Mouse (Mus musculus): ENCODE data around the gene Cd164l2.

Cd164l2 gene

DNA sequence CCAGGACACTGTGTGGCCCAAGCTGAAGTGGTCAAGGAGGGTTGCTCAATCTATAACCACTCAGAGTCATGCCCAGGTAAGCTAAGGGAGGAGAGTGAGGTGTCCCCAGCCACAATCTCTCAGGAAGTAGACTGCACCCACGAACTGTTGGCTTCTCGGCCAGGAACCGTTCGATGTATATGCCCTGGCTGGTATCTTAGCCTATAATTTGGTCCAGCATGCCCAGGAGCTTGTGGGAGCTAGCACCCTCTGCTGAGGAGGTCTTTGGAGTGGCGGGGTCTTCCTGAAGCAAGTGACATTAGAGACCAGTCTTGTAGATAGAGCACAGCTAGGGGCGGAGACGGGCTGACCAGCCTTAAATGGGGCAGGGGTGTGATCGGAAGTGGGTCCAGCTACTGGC lies 9.8 kb downstream of the Cd164l2 start:
- DNase-seq (ENCODE audit: low read depth), result no peak

DNA sequence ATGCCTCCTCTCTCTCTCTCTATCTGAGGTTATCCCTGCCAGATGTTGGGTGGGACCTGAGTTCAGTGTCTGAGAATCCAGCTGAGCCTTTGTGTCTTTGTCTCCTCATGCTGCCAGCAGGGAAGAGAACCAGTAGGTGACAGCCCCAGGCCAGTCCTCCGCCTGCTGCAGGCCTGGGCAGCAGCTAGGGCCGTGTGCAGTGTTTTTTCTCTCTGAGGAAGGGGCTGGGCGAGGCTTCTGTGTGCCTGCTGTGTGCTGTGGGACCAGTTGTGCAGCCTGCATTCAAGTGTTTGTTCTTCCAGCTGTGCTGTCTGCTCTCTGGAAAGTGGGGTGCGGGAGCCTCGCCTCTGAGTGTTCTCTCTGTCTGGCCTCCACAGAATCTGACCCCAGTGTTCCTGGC lies 11.9 kb downstream of the Cd164l2 start:
- no peak for DNase-seq (ENCODE audit: low read depth)

DNA sequence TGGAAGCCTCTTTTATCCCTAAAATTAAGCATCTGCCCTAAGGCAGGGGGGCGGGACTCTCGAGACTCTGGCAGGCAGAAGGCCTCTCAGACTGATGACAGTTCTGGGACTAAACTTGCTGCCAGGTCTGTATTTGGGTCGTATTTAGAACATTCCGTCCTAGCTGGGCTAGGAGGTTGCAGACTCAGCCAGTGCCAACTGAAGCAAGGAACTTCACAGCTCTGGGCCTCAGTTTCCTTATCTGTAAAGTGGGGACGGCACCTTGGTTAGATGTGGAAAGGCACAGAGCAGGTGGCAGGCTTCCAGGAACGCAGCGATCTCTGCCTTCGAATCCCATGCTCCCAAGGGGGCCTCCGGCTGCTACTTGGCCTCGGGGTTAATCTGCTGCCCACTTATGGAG lies 14.1 kb downstream of the Cd164l2 start:
- DNase-seq (ENCODE audit: low read depth), result no peak

DNA sequence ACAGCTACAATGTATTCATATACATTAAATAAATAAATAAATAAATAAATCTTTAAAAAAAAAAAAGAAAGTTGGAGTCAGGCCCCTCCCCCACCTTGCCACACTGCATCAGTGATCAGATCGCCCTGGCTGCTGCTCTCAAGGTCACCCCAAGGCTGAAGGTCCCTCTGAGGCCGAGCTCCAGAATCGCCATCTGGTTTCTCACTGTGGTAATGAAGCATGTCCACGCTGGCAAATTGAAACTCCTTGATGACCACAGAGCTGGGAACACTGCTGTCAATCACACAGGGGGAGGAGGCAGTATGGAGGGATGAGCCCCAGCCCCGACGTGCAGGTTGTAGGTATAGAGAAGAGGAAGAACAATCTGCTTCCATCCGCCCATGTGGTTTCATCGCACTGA lies 15.7 kb downstream of the Cd164l2 start:
- DNase-seq (ENCODE audit: low read depth), result no peak

DNA sequence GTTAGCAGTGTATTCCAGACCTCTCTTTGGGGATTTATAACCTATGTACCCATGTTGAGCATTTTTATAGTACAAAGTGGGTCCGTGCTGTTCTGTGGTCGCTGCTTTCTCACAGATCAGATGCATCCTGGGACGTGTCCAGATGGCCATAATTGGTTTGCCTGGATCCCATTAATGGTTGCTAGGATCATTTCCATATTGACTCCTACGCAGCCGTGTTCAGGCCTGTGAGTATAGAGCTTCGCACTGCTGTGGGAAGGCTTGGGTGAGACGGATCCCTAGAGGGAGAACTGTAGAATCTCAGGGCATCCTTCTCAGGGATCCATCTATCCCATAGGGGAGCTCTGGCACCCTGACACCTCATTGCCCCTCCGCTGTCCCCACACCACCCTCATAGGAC lies 17.7 kb downstream of the Cd164l2 start:
- DNase-seq (ENCODE audit: low read depth), result no peak

DNA sequence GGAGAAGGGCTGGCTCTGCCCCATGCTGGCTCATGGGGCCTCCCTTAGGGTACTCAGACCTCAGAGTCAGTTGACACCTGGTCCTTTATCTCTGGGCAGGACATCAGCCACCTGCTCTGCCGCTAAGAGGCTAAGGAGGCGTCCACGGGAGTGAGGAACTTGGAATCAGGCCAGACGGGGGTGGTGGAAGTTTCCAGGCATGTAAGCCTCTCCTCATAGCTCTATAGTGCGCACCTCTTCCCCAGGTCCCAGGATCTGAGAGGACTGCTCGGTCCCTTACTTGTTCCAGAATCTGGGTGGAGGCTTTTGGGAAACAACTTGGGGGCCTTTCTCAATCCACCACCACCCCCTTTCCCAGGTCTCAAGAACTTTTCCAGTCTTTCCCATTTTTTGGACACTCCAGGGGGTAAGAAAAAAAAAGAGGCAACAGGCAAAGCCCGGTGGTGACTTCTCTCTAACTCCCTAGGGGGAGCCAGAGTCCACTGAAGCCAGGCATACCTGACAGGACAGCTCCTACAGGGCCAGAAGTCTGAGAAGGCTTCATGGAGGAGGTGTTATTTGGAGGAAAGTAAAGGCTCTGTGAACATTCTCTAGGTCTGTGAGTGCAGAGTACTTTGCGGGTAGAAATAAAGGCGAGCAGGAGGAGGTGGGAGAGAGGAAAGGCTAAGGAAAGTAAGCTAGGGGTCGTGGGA lies 21.5 kb downstream of the Cd164l2 start:
- no peak for DNase-seq (ENCODE audit: low read depth)

DNA sequence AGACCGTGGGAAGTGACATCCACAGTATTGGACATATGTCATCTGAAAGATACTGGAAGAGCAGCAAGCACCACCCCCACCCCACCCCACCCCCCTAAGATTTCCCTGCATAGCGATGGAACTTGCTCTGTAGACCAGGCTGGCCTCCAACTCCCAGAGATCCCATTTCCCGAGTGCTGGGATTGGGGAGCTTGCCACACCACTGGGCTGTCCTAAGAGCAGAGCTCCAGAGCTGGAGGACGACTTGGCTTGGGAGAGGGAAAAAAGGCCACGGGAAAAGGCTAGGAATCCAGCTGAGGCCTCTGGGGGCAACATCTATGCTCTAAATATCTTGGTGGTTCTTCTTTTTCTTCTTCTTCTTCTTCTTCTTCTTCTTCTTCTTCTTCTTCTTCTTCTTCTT lies 22.8 kb downstream of the Cd164l2 start:
- DNase-seq (ENCODE audit: low read depth), result no peak

DNA sequence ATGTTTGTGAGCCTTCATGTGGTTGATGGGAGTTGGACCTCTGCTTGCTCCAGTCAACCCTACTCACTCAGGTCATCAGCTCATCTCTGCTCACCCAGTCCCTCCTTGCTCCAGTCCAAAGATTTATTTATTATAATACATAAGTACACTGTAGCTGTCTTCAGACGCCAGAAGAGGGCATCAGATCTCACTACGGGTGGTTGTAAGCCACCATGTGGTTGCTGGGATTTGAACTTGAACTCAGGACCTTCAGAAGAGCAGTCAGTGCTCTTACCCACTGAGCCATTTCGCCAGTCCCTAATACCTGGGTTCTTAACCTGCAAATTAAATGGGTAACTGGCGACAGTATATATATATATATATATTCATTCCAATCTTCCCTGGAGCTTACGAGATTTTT lies 23.5 kb downstream of the Cd164l2 start:
- no peak for DNase-seq (ENCODE audit: low read depth)

DNA sequence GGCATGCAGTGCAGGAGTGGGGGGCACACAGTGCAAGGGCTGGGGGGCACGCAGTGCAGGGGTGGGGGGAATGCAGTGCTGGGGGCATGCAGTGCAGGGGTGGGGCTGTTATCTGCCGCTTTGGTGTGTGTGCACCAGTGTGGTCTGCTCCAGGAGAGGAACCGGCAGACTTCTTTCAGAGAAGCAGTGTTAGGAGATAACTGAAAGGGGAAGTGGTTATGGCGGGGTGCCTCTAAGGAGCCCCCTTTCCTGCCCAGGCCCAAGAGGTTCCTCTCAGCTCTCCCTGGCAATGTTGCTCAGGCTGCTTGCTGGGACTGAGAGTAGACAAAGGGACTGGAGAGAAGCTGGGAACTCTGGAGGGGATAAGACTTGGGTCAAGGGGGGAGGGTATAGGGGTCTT lies 26.0 kb downstream of the Cd164l2 start:
- DNase-seq (ENCODE audit: low read depth), result no peak

DNA sequence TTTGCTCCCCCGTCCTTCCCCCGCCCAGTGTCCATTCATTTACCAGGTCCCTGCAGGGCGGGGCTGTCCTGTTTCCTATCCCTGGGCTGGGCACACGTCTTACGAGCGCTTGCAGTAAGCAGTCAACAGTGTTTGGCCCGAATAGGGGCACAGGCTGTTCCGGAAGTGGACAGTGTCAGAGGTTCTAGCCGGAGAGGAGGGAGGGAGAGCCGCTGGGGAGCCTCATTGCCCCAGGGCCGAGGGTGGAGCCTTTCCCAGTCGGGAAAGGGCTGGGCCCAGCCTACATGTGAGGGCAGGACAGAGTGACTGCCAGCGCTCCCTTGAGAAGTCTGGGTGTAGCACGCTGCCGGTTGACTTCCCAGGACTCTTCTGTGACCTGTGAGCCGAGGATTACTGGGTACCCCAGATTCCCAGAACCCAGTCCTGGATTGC lies 28.6 kb downstream of the Cd164l2 start, which contains the start of gene Map3k6:
TSS of gene Map3k6 (plus strand) at position 329 of the 432 bp plus-strand sequence.
- DNase-seq (ENCODE audit: low read depth), result peak; percentile 40

DNA sequence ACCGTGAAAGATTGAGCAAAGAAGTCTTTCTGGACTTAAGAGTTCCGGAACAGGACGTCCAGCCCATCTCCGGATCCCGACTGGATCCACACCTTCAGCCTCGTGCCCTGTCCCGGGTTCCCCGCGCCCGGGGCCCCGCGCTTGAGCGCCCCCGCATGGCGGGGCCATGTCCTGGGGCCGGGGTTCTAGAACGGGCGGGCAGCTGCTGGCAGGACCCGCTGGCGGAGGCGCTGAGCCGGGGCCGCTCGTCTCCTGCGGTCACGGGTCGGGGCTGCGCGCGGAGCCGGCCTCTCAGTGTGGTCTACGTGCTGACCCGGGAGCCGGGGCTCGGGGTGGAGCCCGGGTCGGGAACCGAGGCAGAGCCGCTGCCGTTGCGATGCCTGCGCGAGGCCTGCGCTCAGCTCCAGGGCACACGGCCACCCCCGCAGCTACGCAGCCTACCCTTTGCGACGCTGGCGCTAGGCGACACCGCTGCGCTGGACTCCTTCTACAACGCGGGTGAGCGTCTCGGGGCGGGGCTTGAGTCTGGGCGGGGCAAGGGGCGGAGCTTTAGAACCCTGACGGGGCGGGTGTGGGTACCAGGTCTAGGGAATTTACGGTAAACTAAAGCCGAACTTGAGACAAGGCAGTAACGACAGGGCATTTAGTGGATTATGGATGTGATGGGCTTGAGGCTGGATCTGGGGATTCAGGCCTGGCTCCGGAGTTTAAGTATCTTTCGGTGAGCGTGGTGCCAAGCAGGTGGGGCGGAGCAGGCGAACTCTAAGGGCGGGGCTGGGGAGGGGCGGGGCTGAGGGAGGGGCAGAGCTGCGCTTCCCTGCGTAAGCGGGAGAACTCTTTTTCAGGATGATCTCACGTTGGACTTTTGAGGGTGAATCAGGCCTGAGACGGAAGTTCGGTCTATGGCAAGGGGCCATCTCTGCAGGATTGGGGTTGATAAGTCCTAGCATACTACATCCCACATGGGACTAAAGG lies 29.3 kb downstream of the Cd164l2 start:
- DNase-seq (ENCODE audit: low read depth), result peak; percentile 66

DNA sequence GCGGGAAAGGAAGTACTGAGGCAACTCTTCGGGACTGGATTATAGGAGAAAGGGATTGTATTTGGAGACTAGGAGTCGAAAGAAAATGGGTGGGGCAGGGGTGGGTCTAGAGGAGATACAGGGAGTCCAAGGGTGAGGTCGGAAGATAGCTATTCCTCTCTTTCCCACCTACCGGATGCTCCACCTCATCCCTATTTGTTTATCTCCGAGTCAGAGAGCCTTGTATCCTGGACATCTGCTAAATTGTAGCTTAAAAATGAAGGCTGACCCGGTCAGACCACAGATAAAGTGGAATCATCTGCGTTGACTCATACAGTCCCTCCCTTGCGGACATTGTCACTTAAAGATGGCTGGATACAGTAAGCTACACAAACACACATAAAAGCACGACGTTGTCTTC lies 30.0 kb downstream of the Cd164l2 start:
- no peak for DNase-seq (ENCODE audit: low read depth)

DNA sequence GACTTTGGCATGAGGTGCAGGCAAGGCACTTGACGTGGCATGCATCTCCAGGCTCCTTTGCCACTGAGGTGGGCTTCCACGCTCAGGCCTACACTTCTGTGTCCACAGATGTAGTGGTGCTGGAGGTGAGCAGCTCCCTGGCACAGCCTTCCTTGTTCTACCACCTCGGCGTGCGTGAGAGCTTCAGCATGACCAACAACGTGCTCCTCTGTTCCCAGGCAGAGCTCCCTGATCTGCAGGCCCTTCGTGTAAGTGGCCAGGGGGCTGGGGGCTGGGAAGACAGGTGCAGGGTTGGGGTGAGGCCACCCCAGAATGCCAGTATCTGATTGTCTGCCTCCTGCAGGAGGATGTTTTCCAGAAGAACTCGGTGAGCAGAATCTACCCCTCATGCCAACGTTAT lies 30.8 kb downstream of the Cd164l2 start:
- DNase-seq (ENCODE audit: low read depth), result no peak

DNA sequence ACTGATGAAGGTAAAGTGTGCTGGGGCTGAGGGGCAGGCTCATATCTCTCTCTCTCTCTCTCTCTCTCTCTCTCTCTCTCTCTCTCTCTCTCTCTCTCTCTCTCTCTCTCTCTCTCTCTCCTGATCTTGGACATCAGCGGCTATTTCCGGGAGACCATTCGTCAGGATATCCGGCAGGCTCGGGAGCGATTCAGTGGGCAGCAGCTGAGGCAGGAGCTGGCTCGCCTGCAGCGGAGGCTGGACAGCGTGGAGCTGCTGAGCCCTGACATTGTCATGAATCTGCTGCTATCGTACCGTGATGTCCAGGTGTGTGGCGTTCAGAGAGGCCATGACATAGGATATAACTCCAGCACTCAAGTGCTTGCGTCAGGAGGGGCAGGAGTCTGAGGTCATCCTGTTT lies 31.6 kb downstream of the Cd164l2 start:
- no peak for DNase-seq (ENCODE audit: low read depth)

DNA sequence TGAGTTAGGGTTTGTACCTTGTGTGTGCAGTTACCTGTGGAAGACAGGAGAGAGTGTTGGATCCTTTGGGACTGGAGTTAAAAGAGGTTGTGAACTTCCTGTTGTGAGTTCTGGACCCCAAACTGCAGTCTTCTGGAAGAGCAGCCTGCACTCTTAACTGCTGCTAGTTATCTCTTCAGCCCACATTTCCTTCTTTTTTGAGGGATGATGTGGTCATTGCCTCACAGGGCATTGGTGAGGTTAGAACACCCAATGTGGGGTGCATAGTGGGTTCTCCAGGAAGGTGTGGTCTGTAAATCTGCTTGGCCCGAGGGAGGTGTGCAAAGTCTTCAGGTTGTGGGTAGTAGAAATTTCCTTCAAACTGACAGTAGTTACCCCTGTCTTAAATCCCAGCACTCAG lies 32.4 kb downstream of the Cd164l2 start:
- DNase-seq (ENCODE audit: low read depth), result no peak

DNA sequence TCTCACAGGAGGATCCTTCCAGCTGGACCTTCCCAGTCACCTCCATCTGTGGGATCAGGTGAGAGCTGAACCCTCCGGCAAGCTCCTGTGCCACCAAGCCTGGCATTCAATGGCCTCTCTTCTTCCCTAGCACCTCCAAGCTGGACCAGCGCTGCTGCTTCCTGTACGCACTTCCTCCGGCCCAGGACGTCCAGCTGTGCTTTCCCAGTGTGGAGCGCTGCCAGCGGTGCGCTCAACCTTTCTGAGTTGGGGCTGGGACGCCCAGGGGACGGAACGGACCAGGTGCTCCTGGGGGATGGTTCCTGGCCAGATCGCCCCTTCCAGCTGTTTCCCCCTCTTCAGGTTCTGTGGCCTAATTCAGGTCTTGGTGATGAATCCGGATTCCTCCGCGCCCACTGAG lies 35.1 kb downstream of the Cd164l2 start:
- no peak for DNase-seq (ENCODE audit: low read depth)

DNA sequence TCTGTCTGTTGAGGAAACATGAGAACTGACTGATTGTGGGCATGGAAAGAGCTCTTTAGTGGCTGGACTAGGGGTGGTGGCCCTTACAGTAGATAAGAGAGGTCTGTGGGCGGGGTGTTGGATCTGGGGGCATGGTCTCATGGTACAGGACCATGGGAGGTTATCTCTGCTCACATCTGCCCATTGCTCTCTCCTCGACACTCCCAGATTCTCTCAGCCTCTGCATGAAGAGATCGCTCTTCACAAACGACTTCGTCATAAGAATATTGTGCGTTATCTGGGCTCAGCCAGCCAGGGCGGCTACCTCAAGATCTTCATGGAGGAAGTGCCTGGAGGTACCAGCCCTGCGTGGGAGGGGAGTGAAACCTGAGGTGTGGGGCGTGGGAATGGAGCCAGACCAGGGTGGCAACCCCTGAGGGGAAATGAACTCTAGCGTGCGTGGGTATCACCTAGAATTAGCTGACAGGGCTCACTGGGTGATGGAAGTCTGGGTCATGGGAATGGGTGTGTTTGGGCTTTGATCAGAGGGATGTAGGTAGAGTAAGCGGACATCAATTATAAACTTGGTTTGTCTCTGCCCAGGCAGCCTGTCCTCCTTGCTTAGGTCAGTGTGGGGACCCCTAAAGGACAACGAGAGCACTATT lies 36.0 kb downstream of the Cd164l2 start:
- no peak for DNase-seq (ENCODE audit: low read depth)

DNA sequence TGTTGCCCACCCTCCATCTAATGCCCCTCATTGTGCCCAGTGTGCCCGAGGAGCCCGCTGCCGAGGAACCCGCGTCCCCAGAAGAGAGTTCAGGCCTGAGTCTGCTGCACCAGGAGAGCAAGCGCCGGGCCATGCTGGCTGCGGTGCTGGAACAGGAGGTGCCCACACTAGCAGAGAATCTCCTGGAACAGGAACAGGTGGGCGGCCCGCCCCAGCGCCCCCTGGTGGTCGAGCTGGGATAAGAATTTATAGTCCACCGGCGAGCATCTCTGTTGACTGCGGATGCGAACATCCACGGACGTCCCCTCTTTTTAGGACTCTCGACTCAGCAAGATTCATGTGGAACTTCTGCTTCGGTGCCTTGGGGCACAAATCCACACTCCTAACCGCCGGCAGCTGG lies 38.7 kb downstream of the Cd164l2 start:
- no peak for DNase-seq (ENCODE audit: low read depth)

DNA sequence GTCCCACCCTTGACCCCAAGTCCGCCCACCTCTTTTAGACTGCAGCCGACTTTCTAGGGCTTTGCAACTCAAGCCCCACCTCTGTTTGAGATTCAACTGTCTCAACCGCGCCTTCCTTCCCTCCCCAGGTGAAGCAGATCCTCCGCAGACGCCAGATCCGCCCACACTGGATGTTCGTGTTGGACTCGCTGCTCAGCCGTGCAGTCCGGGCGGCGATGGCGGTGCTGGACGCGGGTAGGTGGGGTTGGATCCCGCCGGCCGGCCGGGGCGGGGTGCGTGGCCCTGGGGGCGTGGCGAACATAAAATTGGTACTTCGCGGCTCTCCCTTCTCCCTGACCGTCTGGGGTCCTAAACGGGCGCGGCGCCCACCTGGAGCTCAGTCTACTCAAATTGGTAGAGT lies 39.3 kb downstream of the Cd164l2 start:
- DNase-seq (ENCODE audit: low read depth), result no peak

DNA sequence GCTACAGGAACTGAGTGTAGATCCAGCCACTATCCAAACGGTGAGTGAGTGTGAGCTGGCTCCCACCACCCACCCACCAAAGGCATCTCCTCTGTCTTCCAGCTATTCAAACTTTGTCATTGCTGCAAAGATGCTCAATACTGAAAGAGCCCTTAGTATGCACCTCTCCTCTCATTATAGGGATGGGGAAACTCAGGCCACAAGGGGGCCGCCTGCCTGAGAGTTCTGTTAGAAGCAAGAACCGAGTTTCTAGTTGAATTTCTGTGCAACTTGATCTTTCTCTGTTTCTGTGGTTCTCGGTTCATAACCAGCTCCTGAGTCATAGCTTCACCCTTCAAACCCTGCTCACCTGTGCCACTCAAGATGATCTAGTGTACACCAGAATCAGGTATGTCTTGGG lies 40.2 kb downstream of the Cd164l2 start:
- DNase-seq (ENCODE audit: low read depth), result no peak

DNA sequence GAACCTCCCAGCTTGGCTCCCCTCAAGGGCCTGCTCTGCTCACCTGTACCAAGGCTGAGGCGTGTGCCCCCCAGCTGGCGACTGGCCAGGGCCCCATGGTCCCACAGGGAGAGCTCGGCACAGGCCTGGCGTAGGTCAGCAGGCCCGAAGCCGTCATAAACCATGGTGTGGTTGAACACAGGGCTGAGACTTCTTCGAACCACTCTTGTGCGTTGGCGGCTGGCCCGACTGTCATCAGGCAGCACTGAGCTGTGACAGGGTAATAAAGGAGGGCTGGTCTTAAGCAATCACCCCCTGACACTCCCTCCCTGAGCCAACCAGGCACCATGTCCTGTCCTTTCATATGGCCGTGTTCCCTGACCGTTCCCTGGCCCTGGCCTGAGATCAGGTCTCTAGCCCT lies 41.5 kb downstream of the Cd164l2 start:
- DNase-seq (ENCODE audit: low read depth), result no peak

DNA sequence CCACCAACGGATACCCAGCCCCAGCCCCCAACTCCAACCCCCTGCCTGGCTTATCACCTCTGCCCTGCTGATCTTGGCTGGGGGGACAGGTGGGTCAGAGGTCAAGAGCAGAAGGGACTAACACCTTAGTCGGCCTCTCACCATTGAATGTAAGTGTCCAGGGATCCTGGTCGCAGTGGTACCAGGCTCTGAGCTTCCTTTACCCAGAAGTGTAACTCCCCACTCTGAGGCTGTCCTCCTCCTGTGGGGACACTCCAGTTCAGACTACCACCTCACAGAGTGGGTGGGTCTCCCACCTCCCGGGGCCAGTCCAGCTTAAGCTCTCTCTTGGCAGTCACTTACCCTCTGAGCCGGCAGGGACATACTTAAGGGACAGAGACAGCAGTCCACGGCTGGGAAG lies 43.5 kb downstream of the Cd164l2 start:
- no peak for DNase-seq (ENCODE audit: low read depth)

DNA sequence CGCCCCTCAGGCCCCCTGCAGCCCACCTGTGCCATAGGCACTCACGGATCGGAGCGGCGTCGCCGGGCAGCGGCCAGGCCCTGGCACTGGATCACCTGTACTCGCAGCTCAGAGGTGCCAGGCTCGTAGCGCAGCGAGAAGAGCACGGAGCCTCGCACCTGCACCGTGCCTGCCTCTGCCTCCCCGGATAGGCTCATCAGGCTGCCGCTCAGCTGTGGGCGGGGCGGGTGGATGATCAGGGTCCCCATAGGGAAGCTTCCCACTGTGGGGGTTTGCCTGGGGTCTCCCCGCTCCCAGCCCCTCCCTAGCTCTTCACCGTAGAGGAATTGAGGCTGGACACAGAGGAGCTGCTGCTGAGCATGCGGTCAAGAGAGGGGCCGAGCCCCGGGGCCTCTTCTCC lies 44.9 kb downstream of the Cd164l2 start:
- no peak for DNase-seq (ENCODE audit: low read depth)
